Mouse (Mus musculus) forebrain, embryonic 12.5 days (tissue): ENCODE results near the gene Sycp3. TPM values are rescaled to one million over a fixed set of nuclear protein-coding genes. Genes with fewer than 3 reads are reported as not detected.
"Not testable (repeated sequence)": the region's sequence is repeated elsewhere in the genome, so short reads cannot be mapped to it uniquely, and the experiment has no call there.

Experiments used
- ATAC-seq: fragments of 200-750 bp; cut with Nextera tagmentation; 2 replicates; pipeline ENCODE4 v1.8.0; 2017; ENCODE audit warnings: moderate TSS enrichment; ENCODE audit not compliant: low FRiP score
- H3K27ac ChIP-seq: fragments of 300-500 bp; sonication (generic); 2 replicates; pipeline ENCODE4 v1.5.1; 2016; ENCODE audit warnings: mild to moderate bottlenecking
- H3K27me3 ChIP-seq: fragments of 300-500 bp; sonication (generic); 2 replicates; pipeline ENCODE4 v1.6.1; 2016; ENCODE audit warnings: mild to moderate bottlenecking
- H3K36me3 ChIP-seq: fragments of 300-500 bp; sonication (generic); replicated peaks from 2 replicates; pipeline ENCODE4 v1.6.1; 2016; ENCODE audit warnings: mild to moderate bottlenecking
- H3K4me1 ChIP-seq: fragments of 300-500 bp; sonication (generic); 2 replicates; pipeline ENCODE4 v1.6.1; 2016
- H3K4me2 ChIP-seq: fragments of 300-500 bp; sonication (generic); 2 replicates; pipeline ENCODE4 v1.6.1; 2016; ENCODE audit warnings: mild to moderate bottlenecking, moderate library complexity
- H3K4me3 ChIP-seq: fragments of 300-500 bp; sonication (generic); replicated peaks from 2 replicates; pipeline ENCODE4 v1.5.1; 2016; ENCODE audit warnings: mild to moderate bottlenecking
- H3K9ac ChIP-seq: fragments of 300-500 bp; sonication (generic); 2 replicates; pipeline ENCODE4 v1.6.1; 2016; ENCODE audit warnings: mild to moderate bottlenecking
- H3K9me3 ChIP-seq: fragments of 300-500 bp; sonication (generic); 2 replicates; pipeline ENCODE4 v1.6.1; 2016
- WGBS: fragments of 180-500 bp; shearing (Covaris S2); methylation state at CpG from one replicate; pipeline ENCODE4 v1.1.7; 2016; 5-methylcytosine and 5-hydroxymethylcytosine counted together
- polyA plus RNA-seq: library from polyadenylated mRNA; unstranded; fragments of >200 nt; fragmentation: Nextera tagmentation; extraction: Ambion mirVana; gene quantifications from 2 replicates; pipeline ENCODE4 v1.2.1, GENCODE M21; 2016

The Sycp3 gene
- polyA plus RNA-seq, 1 experiment from 2014 or later: 0.23 TPM

GRCm38 (mm10) chr10:88457816-88458215 lies 1.6 kb upstream of the Sycp3 start:
- no peak overlapping the region for H3K4me2 ChIP-seq
- no peak for ATAC-seq
- H3K4me3 ChIP-seq: no peak overlapping the region
- H3K27ac ChIP-seq: no peak overlapping the region
- H3K27me3 ChIP-seq: no peaks in the 10 kb centered on the region
- H3K9me3 ChIP-seq: no peaks in the 10 kb centered on the region
- no peaks in the 10 kb centered on the region for H3K4me1 ChIP-seq
- no peaks in the 10 kb centered on the region for H3K36me3 ChIP-seq
- H3K9ac ChIP-seq: no peak overlapping the region
- 55% methylated on average over 6 of the region's 6 CpGs for whole genome bisulfite sequencing

DNA sequence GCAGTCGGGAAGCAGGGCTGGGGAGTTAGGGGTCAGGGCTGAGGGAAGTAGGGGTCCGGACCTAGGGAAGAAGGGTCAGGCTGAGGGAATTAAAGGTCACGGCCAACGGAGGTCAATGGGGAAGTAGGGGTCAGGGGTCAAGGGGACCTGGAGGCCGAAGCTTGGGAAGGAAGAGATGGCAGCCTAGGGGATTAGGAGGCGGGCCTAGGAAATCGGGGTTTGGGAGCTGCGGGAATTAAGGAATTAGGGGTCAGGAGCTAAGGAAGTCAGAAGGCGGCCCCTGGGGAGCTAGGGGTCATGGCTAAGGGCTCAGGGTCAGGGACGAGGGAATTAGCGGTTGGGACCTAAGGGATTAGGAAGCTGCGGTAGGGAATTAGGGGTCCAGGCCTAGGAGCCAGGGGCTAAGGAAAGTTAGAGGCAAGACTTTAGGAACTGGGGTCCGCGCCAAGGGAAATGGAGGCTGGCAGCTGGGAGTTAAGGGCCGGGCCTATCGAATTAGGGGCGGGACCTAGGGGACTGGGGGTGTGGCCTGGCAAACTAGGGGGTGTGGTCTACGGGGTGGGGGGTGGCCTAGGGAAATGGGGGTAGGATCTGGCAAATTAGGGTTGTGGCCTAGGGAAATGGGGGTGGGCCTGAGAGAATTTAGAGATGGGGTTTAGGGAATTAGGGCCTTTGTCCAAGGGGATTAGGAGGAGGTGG lies 902 bp downstream of the Sycp3 start:
- no peaks in the 10 kb centered on the region for H3K9me3 ChIP-seq
- WGBS: 72% methylated on average over 16 of the region's 18 CpGs
- H3K27ac ChIP-seq: no peak overlapping the region
- no peak overlapping the region for H3K4me3 ChIP-seq
- ATAC-seq: no peak
- H3K9ac ChIP-seq: no peak overlapping the region
- no peak overlapping the region for H3K4me2 ChIP-seq
- no peaks in the 10 kb centered on the region for H3K36me3 ChIP-seq
- H3K27me3 ChIP-seq: no peaks in the 10 kb centered on the region
- no peaks in the 10 kb centered on the region for H3K4me1 ChIP-seq

DNA sequence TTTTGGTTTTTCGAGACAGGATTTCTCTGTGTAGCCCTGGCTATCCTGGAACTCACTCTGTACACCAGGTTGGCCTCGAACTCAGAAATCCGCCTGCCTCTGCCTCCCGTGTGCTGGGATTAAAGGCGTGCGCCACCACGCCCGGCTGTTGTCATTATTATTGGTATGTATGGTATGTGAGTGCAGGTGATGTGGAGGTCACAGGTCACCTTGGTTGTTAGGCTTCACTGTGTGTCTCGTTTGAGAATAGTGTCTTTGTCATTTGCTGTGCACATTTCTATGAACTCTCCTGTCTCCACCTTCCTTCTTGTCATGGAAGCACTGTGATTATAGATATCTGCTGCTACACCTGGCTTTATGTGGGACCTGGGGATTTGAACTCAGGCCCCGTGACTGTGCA lies 23.5 kb downstream of the Sycp3 start:
- H3K36me3 ChIP-seq, H3K4me3 ChIP-seq, H3K9ac ChIP-seq, H3K27me3 ChIP-seq, ATAC-seq, H3K4me2 ChIP-seq, H3K27ac ChIP-seq, H3K9me3 ChIP-seq, H3K4me1 ChIP-seq: not testable (repeated sequence)
- WGBS: 95% methylated on average over 10 of the region's 10 CpGs

- no peaks in the 10 kb centered on the region for H3K36me3 ChIP-seq
- H3K4me3 ChIP-seq: no peak overlapping the region
- no peak for ATAC-seq
- H3K27me3 ChIP-seq: no peaks in the 10 kb centered on the region
- H3K9ac ChIP-seq: no peak overlapping the region
- H3K4me2 ChIP-seq: no peak overlapping the region
- H3K4me1 ChIP-seq: no peaks in the 10 kb centered on the region
- WGBS: 93% methylated on average over 5 of the region's 5 CpGs
- H3K27ac ChIP-seq: no peak overlapping the region
- no peaks in the 10 kb centered on the region for H3K9me3 ChIP-seq
These were observed 29.3 kb downstream of the Sycp3 start for GRCm38 (mm10) chr10:88488629-88489028.

GRCm38 (mm10) chr10:88491632-88492031 lies 32.3 kb downstream of the Sycp3 start:
- Histone ChIP-seq H3K27me3 (no peaks in the 10 kb centered on the region), H3K36me3 (no peaks in the 10 kb centered on the region), H3K9me3 (no peaks in the 10 kb centered on the region), H3K4me3 (no peak overlapping the region), H3K9ac (no peak overlapping the region), H3K4me2 (no peak overlapping the region), H3K4me1 (no peaks in the 10 kb centered on the region), H3K27ac (no peak overlapping the region)
- 58% methylated on average over 7 of the region's 7 CpGs for WGBS
- ATAC-seq: no peak

- Histone ChIP-seq H3K27ac (no peak overlapping the region), H3K27me3 (no peaks in the 10 kb centered on the region), H3K4me1 (no peaks in the 10 kb centered on the region), H3K9me3 (no peaks in the 10 kb centered on the region), H3K36me3 (no peaks in the 10 kb centered on the region), H3K4me2 (no peak overlapping the region), H3K9ac (no peak overlapping the region), H3K4me3 (no peak overlapping the region)
- 78% methylated on average over 8 of the region's 8 CpGs for WGBS
- no peak for ATAC-seq
These were observed 33.3 kb downstream of the Sycp3 start for GRCm38 (mm10) chr10:88492658-88493057.

- Histone ChIP-seq H3K4me2 (no peak overlapping the region), H3K27ac (no peak overlapping the region), H3K36me3 (no peaks in the 10 kb centered on the region), H3K4me3 (no peak overlapping the region), H3K9ac (no peak overlapping the region), H3K27me3 (no peaks in the 10 kb centered on the region), H3K4me1 (no peaks in the 10 kb centered on the region), H3K9me3 (no peaks in the 10 kb centered on the region)
- WGBS: 81% methylated on average over 4 of the region's 4 CpGs
- ATAC-seq: no peak
These were observed 35.7 kb downstream of the Sycp3 start for GRCm38 (mm10) chr10:88494959-88495587.

GRCm38 (mm10) chr10:88496864-88497564 lies 37.6 kb downstream of the Sycp3 start:
- H3K4me3 ChIP-seq: no peak overlapping the region
- H3K36me3 ChIP-seq: no peaks in the 10 kb centered on the region
- no peak overlapping the region for H3K4me2 ChIP-seq
- H3K4me1 ChIP-seq: peaks cover 4% of the 10 kb centered on the region
- WGBS: 72% methylated on average over 11 of the region's 11 CpGs
- no peak for ATAC-seq
- no peak overlapping the region for H3K27ac ChIP-seq
- H3K27me3 ChIP-seq: no peaks in the 10 kb centered on the region
- H3K9me3 ChIP-seq: no peaks in the 10 kb centered on the region
- no peak overlapping the region for H3K9ac ChIP-seq

GRCm38 (mm10) chr10:88499993-88500392 lies 40.6 kb downstream of the Sycp3 start:
- Histone ChIP-seq H3K9ac (no peak overlapping the region), H3K36me3 (no peaks in the 10 kb centered on the region), H3K4me3 (no peak overlapping the region), H3K27me3 (no peaks in the 10 kb centered on the region), H3K27ac (no peak overlapping the region), H3K9me3 (no peaks in the 10 kb centered on the region), H3K4me1 (peaks cover 15% of the 10 kb centered on the region), H3K4me2 (no peak overlapping the region)
- ATAC-seq: no peak
- WGBS: 72% methylated on average over 5 of the region's 5 CpGs

DNA sequence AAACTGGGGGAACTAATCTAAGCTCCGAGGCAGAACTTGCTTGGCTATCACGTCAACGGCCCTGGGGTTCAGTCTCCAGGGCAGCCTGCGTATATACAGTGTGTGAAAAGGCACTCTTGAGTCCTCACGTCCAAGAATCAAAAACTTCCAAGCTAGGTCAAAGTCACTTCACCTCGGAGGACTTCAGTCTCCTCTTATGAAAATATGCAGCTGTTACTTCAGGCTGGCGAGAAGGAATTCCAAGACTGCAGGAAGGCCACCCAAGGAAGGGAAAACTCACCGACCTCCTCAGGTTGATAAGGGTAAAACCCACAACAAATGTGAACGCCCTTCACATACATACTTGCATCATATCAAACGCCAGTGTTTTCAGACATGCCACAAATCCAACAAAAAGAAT lies 42.0 kb downstream of the Sycp3 start:
- ATAC-seq: no peak
- Histone ChIP-seq H3K4me3 (no peak overlapping the region), H3K36me3 (no peaks in the 10 kb centered on the region), H3K4me1 (peaks cover 15% of the 10 kb centered on the region), H3K27ac (no peak overlapping the region), H3K27me3 (no peaks in the 10 kb centered on the region), H3K4me2 (no peak overlapping the region), H3K9ac (no peak overlapping the region), H3K9me3 (no peaks in the 10 kb centered on the region)
- 82% methylated on average over 10 of the region's 10 CpGs for WGBS

- WGBS: 67% methylated on average over 13 of the region's 13 CpGs
- H3K4me3 ChIP-seq: no peak overlapping the region
- H3K4me2 ChIP-seq: peak overlapping the region; percentile 70; the same call in 1 of the 2 replicates
- H3K9ac ChIP-seq: no peak overlapping the region
- H3K4me1 ChIP-seq: peaks cover 15% of the 10 kb centered on the region
- H3K27me3 ChIP-seq: no peaks in the 10 kb centered on the region
- no peaks in the 10 kb centered on the region for H3K9me3 ChIP-seq
- no peaks in the 10 kb centered on the region for H3K36me3 ChIP-seq
- no peak overlapping the region for H3K27ac ChIP-seq
- no peak for ATAC-seq
These were observed 42.8 kb downstream of the Sycp3 start for GRCm38 (mm10) chr10:88501886-88502765.

DNA sequence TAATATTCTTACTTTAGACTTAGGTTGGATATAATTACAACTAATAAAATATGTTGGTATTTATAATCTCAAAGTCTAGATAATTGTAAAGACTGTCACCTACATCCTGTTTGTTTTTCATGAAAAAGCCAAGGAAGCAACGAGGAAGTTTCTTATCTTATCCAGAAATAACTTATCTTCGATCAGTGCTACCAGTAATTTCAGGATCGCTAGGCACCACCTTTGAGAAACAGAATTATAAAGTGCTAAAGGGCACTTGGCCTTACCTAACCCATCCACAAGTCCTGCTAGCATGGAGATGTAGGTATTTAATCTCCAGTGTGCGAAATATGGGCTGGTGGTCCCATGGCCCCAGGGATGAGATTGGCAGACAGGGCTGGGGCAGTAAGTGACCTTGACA lies 43.5 kb downstream of the Sycp3 start:
- Histone ChIP-seq H3K9ac (peak overlapping the region; percentile 78), H3K4me1 (peaks cover 15% of the 10 kb centered on the region), H3K4me2 (peak overlapping the region; percentile 70), H3K27me3 (no peaks in the 10 kb centered on the region), H3K9me3 (no peaks in the 10 kb centered on the region), H3K4me3 (peak overlapping the region; percentile 73), H3K36me3 (no peaks in the 10 kb centered on the region), H3K27ac (no peak overlapping the region)
- WGBS: 66% methylated on average over 4 of the region's 4 CpGs
- ATAC-seq: 0 out of 2 replicates have a peak, but pooled peaks have one; percentile 1
